Mouse (Mus musculus): ENCODE results near the gene Rbfox3. TPM values are rescaled to one million over a fixed set of nuclear protein-coding genes. Genes with fewer than 3 reads are reported as not detected.

The Rbfox3 gene
- total RNA-seq, 2 experiments from 2014 or later = not detected

GRCm38 (mm10) chr11:118881786-118882495 lies 29.5 kb downstream of the Rbfox3 start:
- ATAC-seq (replicated peaks; ENCODE audit: poor library complexity) = no peak

- ATAC-seq (replicated peaks; ENCODE audit: poor library complexity) = no peak
Observed at GRCm38 (mm10) chr11:118879466-118880150, 31.8 kb downstream of the Rbfox3 start.

- ATAC-seq (replicated peaks; ENCODE audit: poor library complexity) = no peak
Observed at GRCm38 (mm10) chr11:118878605-118879245, 32.7 kb downstream of the Rbfox3 start.

- no peak for ATAC-seq (replicated peaks; ENCODE audit: poor library complexity)
Observed at GRCm38 (mm10) chr11:118875243-118875897, 36.0 kb downstream of the Rbfox3 start.

- ATAC-seq (replicated peaks; ENCODE audit: poor library complexity) = no peak
Observed at GRCm38 (mm10) chr11:118874487-118875095, 36.8 kb downstream of the Rbfox3 start.

GRCm38 (mm10) chr11:118874022-118874421 lies 37.4 kb downstream of the Rbfox3 start:
- no peak for ATAC-seq (replicated peaks; ENCODE audit: poor library complexity)

GRCm38 (mm10) chr11:118871527-118871926 lies 39.9 kb downstream of the Rbfox3 start:
- no peak for ATAC-seq (replicated peaks; ENCODE audit: poor library complexity)

GRCm38 (mm10) chr11:118863360-118863759 lies 48.0 kb downstream of the Rbfox3 start:
- ATAC-seq (replicated peaks; ENCODE audit: poor library complexity) = no peak

- no peak for ATAC-seq (replicated peaks; ENCODE audit: poor library complexity)
Observed at GRCm38 (mm10) chr11:118861801-118862431, 49.5 kb downstream of the Rbfox3 start.

- no peak for ATAC-seq (replicated peaks; ENCODE audit: poor library complexity)
Observed at GRCm38 (mm10) chr11:118861246-118861645, 50.2 kb downstream of the Rbfox3 start.

- ATAC-seq (replicated peaks; ENCODE audit: poor library complexity) = no peak
Observed at GRCm38 (mm10) chr11:118860812-118861211, 50.6 kb downstream of the Rbfox3 start.

- ATAC-seq (replicated peaks; ENCODE audit: poor library complexity) = no peak
Observed at GRCm38 (mm10) chr11:118859839-118860238, 51.6 kb downstream of the Rbfox3 start.

GRCm38 (mm10) chr11:118858305-118858704 lies 53.1 kb downstream of the Rbfox3 start:
- ATAC-seq (replicated peaks; ENCODE audit: poor library complexity) = no peak

GRCm38 (mm10) chr11:118851391-118851790 lies 60.0 kb downstream of the Rbfox3 start:
- ATAC-seq (replicated peaks; ENCODE audit: poor library complexity) = no peak

- no peak for ATAC-seq (replicated peaks; ENCODE audit: poor library complexity)
Observed at GRCm38 (mm10) chr11:118847986-118848385, 63.4 kb downstream of the Rbfox3 start.

GRCm38 (mm10) chr11:118840992-118841391 lies 70.4 kb downstream of the Rbfox3 start:
- no peak for ATAC-seq (replicated peaks; ENCODE audit: poor library complexity)

- no peak for ATAC-seq (replicated peaks; ENCODE audit: poor library complexity)
Observed at GRCm38 (mm10) chr11:118838167-118838566, 73.2 kb downstream of the Rbfox3 start.

GRCm38 (mm10) chr11:118836889-118837288 lies 74.5 kb downstream of the Rbfox3 start:
- ATAC-seq (replicated peaks; ENCODE audit: poor library complexity) = no peak

- no peak for ATAC-seq (replicated peaks; ENCODE audit: poor library complexity)
Observed at GRCm38 (mm10) chr11:118832793-118833481, 78.5 kb downstream of the Rbfox3 start.

- ATAC-seq (replicated peaks; ENCODE audit: poor library complexity) = no peak
Observed at GRCm38 (mm10) chr11:118831730-118832129, 79.7 kb downstream of the Rbfox3 start.
